Mouse (Mus musculus): Measurements from ENCODE around the gene Mrps26. TPM values are rescaled to one million over a fixed set of nuclear protein-coding genes. Genes with fewer than 3 reads are reported as not detected.
"Not testable (repeated sequence)": the region's sequence is repeated elsewhere in the genome, so short reads cannot be mapped to it uniquely, and the experiment has no call there.

Gene Mrps26
- 96.8 and 107 TPM in 2 replicates for polyA plus RNA-seq (2014; fragmentation: Nextera tagmentation; extraction: Ambion mirVana)

GRCm38 (mm10) chr2:130563212-130564055, at the start of gene Mrps26:
Mrps26 (plus strand) TSS chr2:130563742.
- Histone ChIP-seq H3K36me3 (replicated peaks; ENCODE audit: control insufficient read depth, insufficient read depth) (peaks cover 25% of the 10 kb centered on the region), H3K4me1 (replicated peaks; ENCODE audit: control insufficient read depth, insufficient read depth, low read length) (peaks cover 20% of the 10 kb centered on the region), H3K4me2 (replicated peaks) (peak within 1 kb of the TSS; percentile 88), H3K4me3 (replicated peaks; ENCODE audit: low read length) (peak within 1 kb of the TSS; percentile 95), H3K9ac (peak within 1 kb of the TSS; percentile 95), H3K9me3 (ENCODE audit: control insufficient read depth, low read length) (no peaks in the 10 kb centered on the region), H3K27me3 (ENCODE audit: control insufficient read depth, insufficient read depth, low read length) (no peaks in the 10 kb centered on the region), H3K27ac (peak within 1 kb of the TSS; percentile 38)
- under 1% methylated on average over 61 of the region's 61 CpGs for WGBS
- ATAC-seq (ENCODE audit: low FRiP score): peak; percentile 99
- DNase-seq (ENCODE audit: low spot score): peak; percentile 87

DNA sequence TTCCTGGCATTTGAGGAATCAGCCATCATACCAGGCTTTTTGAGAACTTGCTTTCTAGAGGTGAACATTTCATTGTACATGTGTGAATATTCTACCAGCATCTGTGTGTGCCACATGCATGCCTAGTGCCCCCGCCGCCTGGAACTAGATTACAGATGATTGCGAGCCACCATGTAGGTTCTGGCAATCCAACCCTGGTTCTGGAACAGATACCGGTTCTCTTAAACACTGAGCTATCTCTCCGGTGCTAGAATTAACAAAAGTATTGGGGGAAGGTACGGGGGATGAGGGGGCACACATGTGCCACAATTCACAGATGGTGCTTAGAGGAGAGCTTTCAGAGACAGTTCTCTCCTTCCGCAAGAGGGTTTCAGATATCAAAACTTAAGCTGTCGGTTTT, 49.6 kb upstream of the Mrps26 start:
- H3K27me3 ChIP-seq (ENCODE audit: control insufficient read depth, insufficient read depth, low read length): no peaks in the 10 kb centered on the region
- ATAC-seq (ENCODE audit: low FRiP score): no peak
- 96% methylated on average over 8 of the region's 8 CpGs for WGBS
- no peak overlapping the region for H3K4me2 ChIP-seq (replicated peaks)
- no peak overlapping the region for H3K9ac ChIP-seq
- no peaks in the 10 kb centered on the region for H3K4me1 ChIP-seq (replicated peaks; ENCODE audit: control insufficient read depth, insufficient read depth, low read length)
- H3K36me3 ChIP-seq (replicated peaks; ENCODE audit: control insufficient read depth, insufficient read depth): peaks cover 29% of the 10 kb centered on the region
- no peak for DNase-seq (ENCODE audit: low spot score)
- H3K9me3 ChIP-seq (ENCODE audit: control insufficient read depth, low read length): no peaks in the 10 kb centered on the region
- H3K4me3 ChIP-seq (replicated peaks; ENCODE audit: low read length): no peak overlapping the region
- H3K27ac ChIP-seq: no peak overlapping the region

DNA sequence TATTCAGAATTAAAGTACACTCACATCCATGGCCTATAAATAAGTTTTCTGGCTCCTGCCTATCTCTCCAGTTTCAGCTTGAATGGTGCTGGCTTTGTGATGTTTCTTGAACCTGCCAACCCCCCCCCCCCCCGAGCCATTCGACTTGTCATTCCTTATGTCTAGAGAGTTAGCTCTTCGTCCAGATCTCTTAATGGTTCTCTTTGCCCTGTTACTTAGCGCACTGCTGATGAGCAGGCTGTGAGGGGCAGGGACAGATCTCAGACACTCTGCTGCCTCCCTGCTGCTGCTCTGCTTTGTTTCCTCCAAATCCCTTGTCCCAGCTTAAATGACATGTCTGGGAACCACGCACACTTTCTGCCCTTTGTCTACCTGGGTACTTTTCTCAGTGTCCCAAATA, 47.8 kb upstream of the Mrps26 start:
- ATAC-seq (ENCODE audit: low FRiP score): no peak
- Histone ChIP-seq H3K4me1 (replicated peaks; ENCODE audit: control insufficient read depth, insufficient read depth, low read length) (no peaks in the 10 kb centered on the region), H3K4me3 (replicated peaks; ENCODE audit: low read length) (no peak overlapping the region), H3K9ac (no peak overlapping the region), H3K9me3 (ENCODE audit: control insufficient read depth, low read length) (no peaks in the 10 kb centered on the region), H3K27me3 (ENCODE audit: control insufficient read depth, insufficient read depth, low read length) (no peaks in the 10 kb centered on the region), H3K4me2 (replicated peaks) (no peak overlapping the region), H3K27ac (no peak overlapping the region), H3K36me3 (replicated peaks; ENCODE audit: control insufficient read depth, insufficient read depth) (peaks cover 38% of the 10 kb centered on the region)
- 38% methylated on average over 5 of the region's 5 CpGs for WGBS
- DNase-seq (ENCODE audit: low spot score): no peak

GRCm38 (mm10) chr2:130521927-130522326, 41.6 kb upstream of the Mrps26 start:
- Histone ChIP-seq H3K4me3 (replicated peaks; ENCODE audit: low read length) (no peak overlapping the region), H3K4me2 (replicated peaks) (no peak overlapping the region), H3K27ac (no peak overlapping the region), H3K36me3 (replicated peaks; ENCODE audit: control insufficient read depth, insufficient read depth) (peaks cover 77% of the 10 kb centered on the region), H3K9me3 (ENCODE audit: control insufficient read depth, low read length) (no peaks in the 10 kb centered on the region), H3K4me1 (replicated peaks; ENCODE audit: control insufficient read depth, insufficient read depth, low read length) (no peaks in the 10 kb centered on the region), H3K27me3 (ENCODE audit: control insufficient read depth, insufficient read depth, low read length) (no peaks in the 10 kb centered on the region), H3K9ac (no peak overlapping the region)
- ATAC-seq (ENCODE audit: low FRiP score): no peak
- no peak for DNase-seq (ENCODE audit: low spot score)
- whole genome bisulfite sequencing: 95% methylated on average over 2 of the region's 2 CpGs

DNA sequence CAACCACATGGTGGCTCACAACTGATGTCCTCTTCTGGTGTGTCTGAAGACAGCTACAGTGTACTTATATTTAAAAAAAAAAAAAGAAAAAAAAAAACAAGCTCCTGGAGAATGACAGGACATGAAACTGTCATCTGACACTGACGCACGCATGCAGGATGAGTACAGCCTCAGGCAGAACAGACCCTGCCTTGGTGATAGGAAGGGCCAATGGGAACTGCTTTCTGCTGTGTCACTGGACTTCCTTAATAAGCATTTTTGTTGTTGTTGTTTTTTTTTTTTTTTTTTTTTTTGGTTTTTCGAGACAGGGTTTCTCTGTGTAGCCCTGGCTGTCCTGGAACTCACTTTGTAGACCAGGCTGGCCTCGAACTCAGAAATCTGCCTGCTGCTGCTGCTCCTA, 38.1 kb upstream of the Mrps26 start:
- not testable (repeated sequence) for ATAC-seq (ENCODE audit: low FRiP score); H3K4me1 ChIP-seq (replicated peaks; ENCODE audit: control insufficient read depth, insufficient read depth, low read length); H3K9me3 ChIP-seq (ENCODE audit: control insufficient read depth, low read length); H3K9ac ChIP-seq; H3K27me3 ChIP-seq (ENCODE audit: control insufficient read depth, insufficient read depth, low read length); H3K4me2 ChIP-seq (replicated peaks); H3K27ac ChIP-seq; DNase-seq (ENCODE audit: low spot score); H3K4me3 ChIP-seq (replicated peaks; ENCODE audit: low read length)
- H3K36me3 ChIP-seq (replicated peaks; ENCODE audit: control insufficient read depth, insufficient read depth): peaks cover 67% of the 10 kb centered on the region
- 93% methylated on average over 3 of the region's 4 CpGs for WGBS

GRCm38 (mm10) chr2:130528457-130528856, 35.1 kb upstream of the Mrps26 start:
- DNase-seq (ENCODE audit: low spot score): no peak
- no peak overlapping the region for H3K4me3 ChIP-seq (replicated peaks; ENCODE audit: low read length)
- no peaks in the 10 kb centered on the region for H3K9me3 ChIP-seq (ENCODE audit: control insufficient read depth, low read length)
- ATAC-seq (ENCODE audit: low FRiP score): no peak
- H3K36me3 ChIP-seq (replicated peaks; ENCODE audit: control insufficient read depth, insufficient read depth): peaks cover 61% of the 10 kb centered on the region
- H3K27me3 ChIP-seq (ENCODE audit: control insufficient read depth, insufficient read depth, low read length): no peaks in the 10 kb centered on the region
- no peak overlapping the region for H3K9ac ChIP-seq
- H3K27ac ChIP-seq: no peak overlapping the region
- H3K4me1 ChIP-seq (replicated peaks; ENCODE audit: control insufficient read depth, insufficient read depth, low read length): no peaks in the 10 kb centered on the region
- H3K4me2 ChIP-seq (replicated peaks): no peak overlapping the region
- 88% methylated on average over 6 of the region's 6 CpGs for WGBS

- Histone ChIP-seq H3K9ac (no peak overlapping the region), H3K36me3 (replicated peaks; ENCODE audit: control insufficient read depth, insufficient read depth) (peaks cover 61% of the 10 kb centered on the region), H3K27me3 (ENCODE audit: control insufficient read depth, insufficient read depth, low read length) (no peaks in the 10 kb centered on the region), H3K4me1 (replicated peaks; ENCODE audit: control insufficient read depth, insufficient read depth, low read length) (no peaks in the 10 kb centered on the region), H3K9me3 (ENCODE audit: control insufficient read depth, low read length) (no peaks in the 10 kb centered on the region), H3K4me2 (replicated peaks) (no peak overlapping the region), H3K4me3 (replicated peaks; ENCODE audit: low read length) (no peak overlapping the region), H3K27ac (no peak overlapping the region)
- ATAC-seq (ENCODE audit: low FRiP score) (no peak), DNase-seq (ENCODE audit: low spot score) (no peak)
- WGBS: 95% methylated on average over 2 of the region's 2 CpGs
Observed at GRCm38 (mm10) chr2:130529290-130529689, 34.3 kb upstream of the Mrps26 start.

DNA sequence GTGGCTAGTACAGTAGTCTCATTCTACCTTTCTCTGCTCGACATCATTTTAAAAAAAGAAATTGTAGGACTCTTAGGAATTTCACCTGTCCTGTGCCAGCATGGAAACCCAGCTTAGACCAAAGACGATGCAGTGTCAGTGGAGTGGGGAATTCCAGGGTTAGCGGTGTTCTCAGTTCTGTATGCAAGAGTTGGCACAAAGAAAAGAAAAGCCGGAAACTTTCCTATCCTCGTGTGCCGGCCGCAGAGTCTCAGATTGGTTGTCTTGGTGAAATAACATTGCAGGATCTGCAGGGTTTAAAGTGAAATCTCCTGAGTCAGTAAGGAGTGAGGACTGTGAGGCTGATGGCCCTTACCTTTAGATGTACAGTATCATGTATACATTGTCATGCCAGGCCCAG, 33.6 kb upstream of the Mrps26 start:
- H3K27ac ChIP-seq: no peak overlapping the region
- DNase-seq (ENCODE audit: low spot score) (no peak), ATAC-seq (ENCODE audit: low FRiP score) (no peak)
- no peaks in the 10 kb centered on the region for H3K27me3 ChIP-seq (ENCODE audit: control insufficient read depth, insufficient read depth, low read length)
- no peak overlapping the region for H3K9ac ChIP-seq
- no peak overlapping the region for H3K4me2 ChIP-seq (replicated peaks)
- no peaks in the 10 kb centered on the region for H3K9me3 ChIP-seq (ENCODE audit: control insufficient read depth, low read length)
- H3K36me3 ChIP-seq (replicated peaks; ENCODE audit: control insufficient read depth, insufficient read depth): peaks cover 64% of the 10 kb centered on the region
- H3K4me3 ChIP-seq (replicated peaks; ENCODE audit: low read length): no peak overlapping the region
- H3K4me1 ChIP-seq (replicated peaks; ENCODE audit: control insufficient read depth, insufficient read depth, low read length): no peaks in the 10 kb centered on the region
- 91% methylated on average over 7 of the region's 7 CpGs for WGBS

GRCm38 (mm10) chr2:130532201-130532600, 31.3 kb upstream of the Mrps26 start:
- DNase-seq (ENCODE audit: low spot score) (no peak), ATAC-seq (ENCODE audit: low FRiP score) (no peak)
- Histone ChIP-seq H3K9me3 (ENCODE audit: control insufficient read depth, low read length) (no peaks in the 10 kb centered on the region), H3K4me1 (replicated peaks; ENCODE audit: control insufficient read depth, insufficient read depth, low read length) (no peaks in the 10 kb centered on the region), H3K4me2 (replicated peaks) (no peak overlapping the region), H3K27me3 (ENCODE audit: control insufficient read depth, insufficient read depth, low read length) (no peaks in the 10 kb centered on the region), H3K27ac (no peak overlapping the region), H3K36me3 (replicated peaks; ENCODE audit: control insufficient read depth, insufficient read depth) (peaks cover 66% of the 10 kb centered on the region), H3K4me3 (replicated peaks; ENCODE audit: low read length) (no peak overlapping the region), H3K9ac (no peak overlapping the region)
- WGBS: 93% methylated on average over 2 of the region's 2 CpGs

Measured in hindbrain, embryonic 14.5 days (tissue).